Mouse (Mus musculus): ENCODE measurements around the gene Tango2. TPM values are rescaled to one million over a fixed set of nuclear protein-coding genes. Genes with fewer than 3 reads are reported as not detected.
"Not testable (repeated sequence)": the region's sequence is repeated elsewhere in the genome, so short reads cannot be mapped to it uniquely, and the experiment has no call there.

Tango2 gene
- polyA plus RNA-seq, 1 experiment from 2014 or later = 52.1 TPM

DNA sequence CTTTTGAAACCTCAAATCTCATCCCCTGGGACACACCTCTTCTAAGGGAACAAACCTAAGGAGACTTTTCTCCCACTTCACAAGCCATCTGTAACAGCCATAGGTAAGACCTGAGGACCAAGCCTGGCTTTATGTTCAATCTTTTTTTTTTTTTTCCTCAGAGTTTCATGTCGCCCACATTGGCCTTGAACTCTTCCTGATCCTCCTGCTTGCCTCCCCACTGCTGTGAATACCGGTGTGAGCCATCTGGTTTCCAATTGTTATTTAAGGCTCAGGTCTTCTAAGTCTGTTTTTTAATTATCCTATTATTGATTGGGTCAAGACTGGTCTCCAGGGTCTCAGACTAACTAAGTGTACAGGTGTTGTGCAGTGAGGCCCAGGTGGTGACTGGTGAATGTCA, 26.5 kb downstream of the Tango2 start:
- WGBS (ENCODE audit: insufficient replicate concordance) = 74% methylated on average over 2 of the region's 2 CpGs
- no peaks in the 10 kb centered on the region for H3K27me3 ChIP-seq (ENCODE audit: control insufficient read depth, insufficient read depth, low read depth, low read length)

DNA sequence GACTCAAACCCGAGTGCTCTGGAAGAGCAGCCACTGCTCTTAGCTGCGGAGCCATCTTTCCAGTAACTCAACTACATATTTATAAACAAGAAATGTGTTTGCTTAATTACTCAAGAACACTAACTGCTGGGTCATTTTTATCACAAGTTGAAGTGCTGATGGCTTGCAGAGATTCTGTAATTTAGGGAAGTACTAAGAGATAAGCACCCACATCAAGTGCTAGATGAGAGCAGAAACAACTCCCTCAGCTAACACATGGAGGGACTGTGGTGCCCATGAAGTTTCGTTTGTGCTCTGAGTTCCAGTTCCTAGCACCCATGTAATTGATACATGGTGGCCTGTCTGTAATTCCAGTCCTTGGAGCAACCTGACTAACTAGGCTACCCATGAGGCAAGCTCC, 28.9 kb downstream of the Tango2 start:
- Histone ChIP-seq H3K4me1 (ENCODE audit: control insufficient read depth, low read depth, low read length) (no peaks in the 10 kb centered on the region), H3K4me3 (ENCODE audit: low read depth, low read length) (no peak overlapping the region), H3K27me3 (ENCODE audit: control insufficient read depth, insufficient read depth, low read depth, low read length) (no peaks in the 10 kb centered on the region), H3K4me2 (ENCODE audit: low read depth, low read length) (no peak overlapping the region), H3K27ac (ENCODE audit: low read length) (no peak overlapping the region), H3K9ac (ENCODE audit: low read depth, low read length) (no peak overlapping the region), H3K36me3 (ENCODE audit: control insufficient read depth, insufficient read depth) (peaks cover 6% of the 10 kb centered on the region), H3K9me3 (replicated peaks; ENCODE audit: control insufficient read depth, low read length) (no peaks in the 10 kb centered on the region)
- WGBS (ENCODE audit: insufficient replicate concordance) = 72% methylated on average over 3 of the region's 3 CpGs
- no peak for ATAC-seq (ENCODE audit: low read depth)

More for the DNA sequence above, 26.5 kb downstream of the Tango2 start:
- Histone ChIP-seq H3K9me3 (replicated peaks; ENCODE audit: control insufficient read depth, low read length) (no peaks in the 10 kb centered on the region), H3K4me2 (ENCODE audit: low read depth, low read length) (no peak overlapping the region), H3K27ac (ENCODE audit: low read length) (no peak overlapping the region), H3K9ac (ENCODE audit: low read depth, low read length) (no peak overlapping the region), H3K36me3 (ENCODE audit: control insufficient read depth, insufficient read depth) (peaks cover 6% of the 10 kb centered on the region), H3K4me1 (ENCODE audit: control insufficient read depth, low read depth, low read length) (no peaks in the 10 kb centered on the region), H3K4me3 (ENCODE audit: low read depth, low read length) (no peak overlapping the region)
- no peak for ATAC-seq (ENCODE audit: low read depth)

DNA sequence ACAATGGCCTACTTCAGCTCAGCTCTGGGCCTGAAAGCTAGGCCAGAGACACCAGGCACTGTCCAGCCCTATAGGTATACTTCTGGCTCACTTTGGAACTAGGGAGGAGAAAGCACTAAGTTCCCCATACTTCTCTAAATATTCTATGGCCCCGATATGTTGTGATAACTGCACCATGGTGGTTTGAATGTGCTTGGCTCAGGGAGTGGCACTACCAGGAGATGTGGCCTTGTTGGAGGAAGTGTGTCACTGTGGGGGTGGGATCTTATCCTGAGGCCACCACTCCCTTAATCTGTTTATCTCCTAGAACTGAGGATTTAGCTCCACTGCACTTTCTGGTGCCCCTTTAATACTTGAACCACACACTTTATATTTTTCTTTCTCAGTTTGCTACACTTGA, 39.7 kb downstream of the Tango2 start:
- Histone ChIP-seq H3K27me3 (ENCODE audit: control insufficient read depth, insufficient read depth, low read depth, low read length) (no peaks in the 10 kb centered on the region), H3K9ac (ENCODE audit: low read depth, low read length) (no peak overlapping the region), H3K9me3 (replicated peaks; ENCODE audit: control insufficient read depth, low read length) (no peaks in the 10 kb centered on the region), H3K27ac (ENCODE audit: low read length) (no peak overlapping the region), H3K4me1 (ENCODE audit: control insufficient read depth, low read depth, low read length) (no peaks in the 10 kb centered on the region), H3K4me2 (ENCODE audit: low read depth, low read length) (no peak overlapping the region), H3K4me3 (ENCODE audit: low read depth, low read length) (no peak overlapping the region), H3K36me3 (ENCODE audit: control insufficient read depth, insufficient read depth) (peaks cover 10% of the 10 kb centered on the region)
- WGBS (ENCODE audit: insufficient replicate concordance) = 35% methylated on average over 1 of the region's 1 CpGs
- ATAC-seq (ENCODE audit: low read depth) = no peak

DNA sequence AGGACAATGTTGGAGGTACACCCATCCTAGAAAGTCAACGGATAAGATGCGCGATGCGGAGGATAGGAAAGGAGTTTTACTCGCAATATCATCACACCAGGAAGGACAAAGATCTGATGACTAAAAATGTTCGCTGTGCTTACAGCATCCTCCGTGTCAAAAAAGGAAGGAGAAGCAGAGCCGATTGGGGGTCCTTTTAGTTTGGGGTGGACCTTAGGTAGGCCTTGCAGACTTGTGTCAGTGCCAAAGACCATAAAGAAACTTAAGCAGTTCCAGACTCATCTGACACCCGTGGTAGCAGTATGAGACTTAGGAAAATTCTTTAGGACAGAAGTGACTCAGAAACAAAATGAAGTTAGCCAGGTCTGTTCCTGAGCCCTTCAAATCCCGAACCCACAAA, 58.3 kb downstream of the Tango2 start:
- Histone ChIP-seq H3K4me1 (ENCODE audit: control insufficient read depth, low read depth, low read length) (peaks cover 19% of the 10 kb centered on the region), H3K4me3 (ENCODE audit: low read depth, low read length) (peak overlapping the region; percentile 76), H3K27ac (ENCODE audit: low read length) (peak overlapping the region; percentile 74), H3K4me2 (ENCODE audit: low read depth, low read length) (peak overlapping the region; percentile 57), H3K9ac (ENCODE audit: low read depth, low read length) (peak overlapping the region; percentile 55)
- 1% methylated on average over 10 of the region's 10 CpGs for WGBS (ENCODE audit: insufficient replicate concordance)
- H3K9me3 ChIP-seq (replicated peaks; ENCODE audit: control insufficient read depth, low read length); H3K27me3 ChIP-seq (ENCODE audit: control insufficient read depth, insufficient read depth, low read depth, low read length); H3K36me3 ChIP-seq (ENCODE audit: control insufficient read depth, insufficient read depth); ATAC-seq (ENCODE audit: low read depth): not testable (repeated sequence)

DNA sequence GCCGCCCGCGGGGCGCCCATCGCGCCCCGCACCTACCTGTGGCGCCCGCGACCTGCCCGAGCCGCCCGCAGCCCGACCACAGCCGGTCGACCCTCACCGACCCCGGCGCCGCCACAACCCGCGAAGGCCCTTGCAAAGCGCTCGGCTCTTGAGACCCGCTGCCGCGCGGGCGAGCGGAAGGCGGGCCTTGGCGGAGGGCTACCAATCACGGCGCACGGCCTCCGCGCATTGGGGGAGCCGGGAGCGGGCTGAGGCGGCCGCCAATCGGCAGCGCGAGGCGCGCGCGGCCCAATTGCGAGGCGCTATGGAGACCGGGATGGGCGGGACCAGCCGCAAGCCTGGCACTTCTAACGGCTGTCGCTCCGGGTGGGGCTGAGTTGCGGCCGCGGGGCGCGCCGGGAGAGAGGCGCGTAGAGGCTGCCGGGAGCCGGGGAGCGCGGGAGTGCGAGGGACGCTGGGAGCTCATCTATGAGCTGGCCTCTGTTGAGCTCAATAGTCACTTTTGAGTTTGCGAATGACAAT, 58.8 kb downstream of the Tango2 start, which contains the start of gene Dgcr8:
Dgcr8 (minus strand) TSS at position 180 of the 522 bp plus-strand sequence.
- peak; percentile 98 for ATAC-seq (ENCODE audit: low read depth)

DNA sequence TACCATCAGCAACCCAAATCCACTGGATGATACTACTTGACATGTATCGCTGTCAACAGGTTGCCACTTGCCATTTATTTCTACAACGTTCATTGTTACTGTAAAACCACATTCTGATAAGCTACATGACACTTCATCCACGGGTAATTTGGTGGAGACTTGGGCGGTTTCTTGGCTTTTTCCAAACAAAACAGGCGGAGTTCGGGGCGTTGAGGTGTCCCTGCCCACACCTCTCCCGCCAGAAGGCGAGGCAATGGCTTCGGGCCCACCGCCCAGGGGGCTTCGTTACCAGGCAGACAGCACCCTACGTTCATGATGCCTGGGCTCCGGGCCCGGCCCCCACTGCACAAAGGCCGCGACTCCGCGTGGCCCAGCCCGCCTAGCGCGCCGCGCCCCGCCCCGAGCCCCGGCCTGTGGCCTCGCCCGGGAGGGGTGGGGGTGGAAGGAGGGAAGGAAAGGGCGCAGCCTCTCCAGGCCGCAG, 59.3 kb downstream of the Tango2 start:
- peak; percentile 86 for ATAC-seq (ENCODE audit: low read depth)
- WGBS (ENCODE audit: insufficient replicate concordance) = under 1% methylated on average over 26 of the region's 31 CpGs

More for the DNA sequence above, 58.8 kb downstream of the Tango2 start, which contains the start of gene Dgcr8:
- Histone ChIP-seq H3K4me2 (ENCODE audit: low read depth, low read length) (peak within 1 kb of the TSS; percentile 94), H3K4me3 (ENCODE audit: low read depth, low read length) (peak within 1 kb of the TSS; percentile 76), H3K9me3 (replicated peaks; ENCODE audit: control insufficient read depth, low read length) (no peaks in the 10 kb centered on the region), H3K36me3 (ENCODE audit: control insufficient read depth, insufficient read depth) (peaks cover 8% of the 10 kb centered on the region), H3K27me3 (ENCODE audit: control insufficient read depth, insufficient read depth, low read depth, low read length) (no peaks in the 10 kb centered on the region), H3K4me1 (ENCODE audit: control insufficient read depth, low read depth, low read length) (peaks cover 19% of the 10 kb centered on the region), H3K9ac (ENCODE audit: low read depth, low read length) (peak within 1 kb of the TSS; percentile 92), H3K27ac (ENCODE audit: low read length) (peak within 1 kb of the TSS; percentile 90)
- under 1% methylated on average over 70 of the region's 71 CpGs for WGBS (ENCODE audit: insufficient replicate concordance)

DNA sequence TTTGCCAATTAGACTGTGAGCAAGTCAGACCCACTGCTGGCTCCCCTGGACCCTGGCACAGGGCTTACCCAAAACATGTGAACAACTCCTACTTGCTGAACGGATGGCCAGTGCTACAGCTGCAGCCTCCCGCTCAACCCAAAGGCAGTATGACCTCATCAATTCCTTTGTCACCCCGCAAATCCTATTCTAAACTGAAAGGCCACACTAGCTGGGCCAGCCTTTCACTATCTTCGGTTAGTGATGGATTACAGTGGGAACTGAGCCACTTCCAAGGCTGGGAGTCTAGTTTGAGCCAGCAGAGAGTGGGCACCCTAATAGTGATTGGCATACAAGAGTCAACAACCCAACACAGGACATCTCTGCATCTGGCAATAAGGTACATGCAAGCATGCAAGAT, 59.7 kb downstream of the Tango2 start:
- Histone ChIP-seq H3K4me1 (ENCODE audit: control insufficient read depth, low read depth, low read length) (peaks cover 19% of the 10 kb centered on the region), H3K9me3 (replicated peaks; ENCODE audit: control insufficient read depth, low read length) (no peaks in the 10 kb centered on the region), H3K27ac (ENCODE audit: low read length) (peak overlapping the region; percentile 90), H3K4me2 (ENCODE audit: low read depth, low read length) (peak overlapping the region; percentile 94), H3K9ac (ENCODE audit: low read depth, low read length) (peak overlapping the region; percentile 92), H3K36me3 (ENCODE audit: control insufficient read depth, insufficient read depth) (peaks cover 18% of the 10 kb centered on the region), H3K4me3 (ENCODE audit: low read depth, low read length) (peak overlapping the region; percentile 76), H3K27me3 (ENCODE audit: control insufficient read depth, insufficient read depth, low read depth, low read length) (no peaks in the 10 kb centered on the region)
- no peak for ATAC-seq (ENCODE audit: low read depth)
- WGBS (ENCODE audit: insufficient replicate concordance) = 0% methylated on average over 4 of the region's 4 CpGs

More for the DNA sequence above, 59.3 kb downstream of the Tango2 start:
- Histone ChIP-seq H3K4me2 (ENCODE audit: low read depth, low read length) (peak overlapping the region; percentile 94), H3K4me3 (ENCODE audit: low read depth, low read length) (peak overlapping the region; percentile 76), H3K36me3 (ENCODE audit: control insufficient read depth, insufficient read depth) (peaks cover 13% of the 10 kb centered on the region), H3K27me3 (ENCODE audit: control insufficient read depth, insufficient read depth, low read depth, low read length) (no peaks in the 10 kb centered on the region), H3K9me3 (replicated peaks; ENCODE audit: control insufficient read depth, low read length) (no peaks in the 10 kb centered on the region), H3K27ac (ENCODE audit: low read length) (peak overlapping the region; percentile 90), H3K9ac (ENCODE audit: low read depth, low read length) (peak overlapping the region; percentile 92), H3K4me1 (ENCODE audit: control insufficient read depth, low read depth, low read length) (peaks cover 19% of the 10 kb centered on the region)

DNA sequence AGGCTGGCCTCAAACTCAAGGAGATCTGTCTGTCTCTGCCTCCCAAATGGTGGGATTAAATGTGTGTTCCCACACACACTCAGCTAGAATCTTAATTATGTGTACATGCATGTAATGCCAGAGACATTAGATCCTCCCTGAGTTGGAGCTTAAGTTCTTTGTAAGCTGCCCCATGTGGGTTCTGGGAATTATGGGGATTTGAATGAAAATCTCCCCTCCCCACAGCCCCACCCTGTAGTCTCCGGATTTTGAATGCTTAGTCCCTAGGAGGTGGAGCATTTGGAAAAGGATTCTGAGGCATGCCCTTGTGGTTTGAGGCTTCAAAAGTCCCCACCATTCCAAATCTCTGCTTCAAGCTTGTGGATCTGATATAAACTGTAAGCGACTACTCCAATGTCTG, 72.7 kb downstream of the Tango2 start:
- no peak for ATAC-seq (ENCODE audit: low read depth)
- 83% methylated on average over 2 of the region's 2 CpGs for WGBS (ENCODE audit: insufficient replicate concordance)

DNA sequence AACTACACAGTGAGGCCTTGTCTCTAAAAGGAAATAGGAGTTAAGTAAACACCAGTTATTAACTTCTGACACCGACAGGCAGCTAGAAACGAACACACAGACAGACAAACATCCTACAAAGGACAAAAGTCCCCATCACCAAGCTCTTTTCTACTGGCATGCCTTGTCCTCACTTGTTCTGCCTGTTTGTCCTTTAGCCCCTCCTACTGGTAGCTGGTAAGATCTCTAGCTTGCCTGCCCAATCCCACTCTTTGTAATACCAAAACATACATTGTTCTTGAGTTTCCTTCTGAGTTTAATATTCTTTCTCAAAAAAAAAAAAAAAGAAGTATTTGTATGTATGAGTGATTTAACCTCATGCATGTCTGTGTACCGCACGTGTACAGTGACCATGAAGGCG, 79.7 kb downstream of the Tango2 start:
- H3K4me2 ChIP-seq (ENCODE audit: low read depth, low read length) = no peak overlapping the region
- H3K4me3 ChIP-seq (ENCODE audit: low read depth, low read length) = no peak overlapping the region
- no peak overlapping the region for H3K9ac ChIP-seq (ENCODE audit: low read depth, low read length)
- H3K27me3 ChIP-seq (ENCODE audit: control insufficient read depth, insufficient read depth, low read depth, low read length) = no peaks in the 10 kb centered on the region
- H3K36me3 ChIP-seq (ENCODE audit: control insufficient read depth, insufficient read depth) = peaks cover 69% of the 10 kb centered on the region
- no peaks in the 10 kb centered on the region for H3K9me3 ChIP-seq (replicated peaks; ENCODE audit: control insufficient read depth, low read length)
- WGBS (ENCODE audit: insufficient replicate concordance) = 85% methylated on average over 5 of the region's 5 CpGs
- ATAC-seq (ENCODE audit: low read depth) = no peak
- H3K27ac ChIP-seq (ENCODE audit: low read length) = no peak overlapping the region
- H3K4me1 ChIP-seq (ENCODE audit: control insufficient read depth, low read depth, low read length) = no peaks in the 10 kb centered on the region

More for the DNA sequence above, 72.7 kb downstream of the Tango2 start:
- H3K4me2 ChIP-seq (ENCODE audit: low read depth, low read length) = no peak overlapping the region
- no peaks in the 10 kb centered on the region for H3K4me1 ChIP-seq (ENCODE audit: control insufficient read depth, low read depth, low read length)
- no peaks in the 10 kb centered on the region for H3K27me3 ChIP-seq (ENCODE audit: control insufficient read depth, insufficient read depth, low read depth, low read length)
- no peak overlapping the region for H3K9ac ChIP-seq (ENCODE audit: low read depth, low read length)
- peaks cover 80% of the 10 kb centered on the region for H3K36me3 ChIP-seq (ENCODE audit: control insufficient read depth, insufficient read depth)
- no peak overlapping the region for H3K4me3 ChIP-seq (ENCODE audit: low read depth, low read length)
- no peaks in the 10 kb centered on the region for H3K9me3 ChIP-seq (replicated peaks; ENCODE audit: control insufficient read depth, low read length)
- no peak overlapping the region for H3K27ac ChIP-seq (ENCODE audit: low read length)

Measured in liver, embryonic 16.5 days (tissue).